Mouse (Mus musculus) olfactory bulb, adult 2 months (tissue): ENCODE data around the gene Nop53.

Source experiments
- CTCF ChIP-seq: fragments of 200-500 bp; IDR thresholded peaks from 2 replicates; pipeline ENCODE4 v1.5.1; 2012; ENCODE audit warnings: low read depth, mild to moderate bottlenecking, low read length, moderate library complexity; ENCODE audit not compliant: insufficient read depth
- POLR2A ChIP-seq: fragments of 200-500 bp; IDR thresholded peaks from 2 replicates; pipeline ENCODE4 v1.6.1; 2012; ENCODE audit warnings: mild to moderate bottlenecking, low read depth, low read length, moderate library complexity; ENCODE audit not compliant: insufficient read depth

DNA sequence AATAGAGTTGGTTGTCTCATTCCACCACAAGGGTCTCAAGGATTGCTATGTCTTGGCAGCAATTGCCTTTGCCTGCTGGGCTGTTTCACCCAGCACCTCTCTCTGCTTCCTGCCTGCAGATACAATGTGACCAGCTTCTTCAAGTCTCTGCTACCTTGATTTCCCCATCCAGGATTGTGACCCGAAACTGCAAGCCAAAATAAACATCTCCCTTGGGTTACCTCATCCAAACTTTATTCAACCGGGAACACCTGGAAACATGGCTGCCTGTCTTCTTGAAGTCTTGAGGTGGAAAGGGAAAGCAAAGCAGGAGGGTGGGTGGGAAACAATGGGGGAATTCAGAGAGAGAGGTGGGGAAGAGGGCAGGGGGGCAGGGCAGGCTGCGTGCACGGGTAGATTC is 28.9 kb downstream of the Nop53 start:
- TF ChIP-seq POLR2A (no peak), CTCF (no peak)
